Mouse (Mus musculus) intestine, postnatal 0 days (tissue): ENCODE measurements around the gene 3110082I17Rik. TPM values are rescaled to one million over a fixed set of nuclear protein-coding genes. Genes with fewer than 3 reads are reported as not detected.
A peak's percentile ranks its signal among the peaks of the same experiment; 100 is the strongest.

Experiments
- ATAC-seq: fragments of 200-750 bp; cut with Nextera tagmentation; 2 replicates; pipeline ENCODE4 v1.8.0; 2017; ENCODE audit warnings: mild to moderate bottlenecking, moderate TSS enrichment, moderate library complexity
- H3K27ac ChIP-seq: fragments of 300-500 bp; sonication (generic); 2 replicates; pipeline ENCODE4 v1.5.1; 2014; ENCODE audit warnings: mild to moderate bottlenecking, low read depth, low read length, moderate library complexity
- H3K27me3 ChIP-seq: fragments of 300-500 bp; sonication (generic); replicated peaks from 2 replicates; pipeline ENCODE4 v1.6.1; 2014; ENCODE audit warnings: low read length, mixed read lengths; ENCODE audit not compliant: control insufficient read depth, insufficient read depth
- H3K36me3 ChIP-seq: fragments of 300-500 bp; sonication (generic); 2 replicates; pipeline ENCODE4 v1.6.1; 2014; ENCODE audit warnings: mild to moderate bottlenecking, moderate library complexity; ENCODE audit not compliant: control insufficient read depth, insufficient read depth
- H3K4me1 ChIP-seq: fragments of 300-500 bp; sonication (generic); replicated peaks from 2 replicates; pipeline ENCODE4 v1.6.1; 2014; ENCODE audit warnings: antibody characterized with exemption, low read length, mixed read lengths; ENCODE audit not compliant: control insufficient read depth, insufficient read depth
- H3K4me2 ChIP-seq: fragments of 300-500 bp; sonication (generic); replicated peaks from 2 replicates; pipeline ENCODE4 v1.6.1; 2014; ENCODE audit warnings: low read depth, mild to moderate bottlenecking, moderate library complexity
- H3K4me3 ChIP-seq: fragments of 300-500 bp; sonication (generic); 2 replicates; pipeline ENCODE4 v1.5.1; 2014; ENCODE audit warnings: low read depth, low read length
- H3K9ac ChIP-seq: fragments of 300-500 bp; sonication (generic); 2 replicates; pipeline ENCODE4 v1.6.1; 2014; ENCODE audit warnings: mild to moderate bottlenecking, low read depth, low read length
- H3K9me3 ChIP-seq: fragments of 300-500 bp; sonication (generic); 2 replicates; pipeline ENCODE4 v1.6.1; 2016; ENCODE audit warnings: mixed run types; ENCODE audit not compliant: control insufficient read depth
- CTCF ChIP-seq: sonication (generic); IDR thresholded peaks from 2 replicates; pipeline ENCODE4 v1.5.1; 2016; ENCODE audit warnings: low read depth, mild to moderate bottlenecking, control low read depth, antibody characterized with exemption, moderate library complexity
- WGBS: fragments of 180-500 bp; shearing (Covaris S2); extraction: QIAGEN DNeasy Blood & Tissue Kit; methylation state at CpG from one replicate; pipeline ENCODE4 v1.1.7; 2014; 5-methylcytosine and 5-hydroxymethylcytosine counted together
- polyA plus RNA-seq: library from polyadenylated mRNA; unstranded; fragments of >200 nt; fragmentation: Nextera tagmentation; extraction: Ambion mirVana; gene quantifications from 2 replicates; pipeline ENCODE4 v1.2.1, GENCODE M21; 2015

Gene 3110082I17Rik
- polyA plus RNA-seq, 1 experiment from 2014 or later: 8.3 TPM

DNA sequence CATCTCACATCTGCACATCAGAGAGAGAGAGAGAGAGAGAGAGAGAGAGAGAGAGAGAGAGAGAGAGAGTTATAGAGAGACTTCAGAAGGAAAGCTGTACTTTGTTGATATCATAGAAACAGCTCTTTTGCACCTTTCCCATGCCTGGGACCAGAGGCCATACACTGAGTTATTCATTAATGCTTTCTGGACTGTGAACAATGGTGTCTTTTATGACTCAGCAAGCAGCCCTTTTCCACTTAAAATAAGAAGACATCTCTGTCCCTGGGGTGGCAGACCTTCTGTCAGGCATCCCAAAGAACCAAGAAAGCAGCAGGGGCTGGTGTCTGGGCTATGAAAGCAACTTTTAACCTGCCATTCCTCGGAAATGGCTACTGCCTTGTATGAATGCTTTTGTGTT, 113.1 kb downstream of the 3110082I17Rik start:
- no peak for TF ChIP-seq CTCF
- H3K9ac ChIP-seq: no peak overlapping the region
- H3K27ac ChIP-seq: peak overlapping the region; percentile 82
- H3K4me3 ChIP-seq: no peak overlapping the region
- H3K36me3 ChIP-seq: peaks cover 6% of the 10 kb centered on the region; the same call in 1 of the 2 replicates
- H3K27me3 ChIP-seq: no peaks in the 10 kb centered on the region
- H3K4me1 ChIP-seq: peaks cover 3% of the 10 kb centered on the region
- no peak for ATAC-seq
- WGBS: 26% methylated on average over 1 of the region's 1 CpGs
- H3K9me3 ChIP-seq: no peaks in the 10 kb centered on the region
- H3K4me2 ChIP-seq: peak overlapping the region; percentile 38

DNA sequence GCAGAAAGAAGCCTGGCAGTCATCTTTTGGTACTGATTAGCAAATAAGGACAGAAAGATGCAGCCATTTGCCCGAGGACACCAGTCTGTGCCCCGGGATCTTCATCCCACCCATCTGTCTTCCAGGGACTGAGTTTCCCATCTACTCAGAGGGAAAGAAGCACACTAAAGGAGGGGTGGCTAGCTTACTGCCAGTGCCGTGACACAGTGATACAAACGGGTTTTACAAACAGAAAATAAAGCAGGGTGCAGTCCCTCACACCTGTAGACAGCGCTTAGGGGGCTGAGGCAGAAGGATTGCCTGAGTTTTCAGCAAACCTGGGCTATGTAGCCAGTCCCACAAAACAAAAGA, 115.0 kb downstream of the 3110082I17Rik start:
- no peaks in the 10 kb centered on the region for H3K27me3 ChIP-seq
- H3K9me3 ChIP-seq: no peaks in the 10 kb centered on the region
- peak overlapping the region; percentile 51; the same call in 1 of the 2 replicates for H3K27ac ChIP-seq
- no peak for TF ChIP-seq CTCF
- ATAC-seq: no peak
- H3K4me2 ChIP-seq: peak overlapping the region; percentile 82
- peak overlapping the region; percentile 1; the same call in 1 of the 2 replicates for H3K4me3 ChIP-seq
- peak overlapping the region; percentile 12; the same call in 1 of the 2 replicates for H3K9ac ChIP-seq
- WGBS: 5% methylated on average over 5 of the region's 5 CpGs
- peaks cover 3% of the 10 kb centered on the region; the same call in 1 of the 2 replicates for H3K4me1 ChIP-seq
- peaks cover 22% of the 10 kb centered on the region for H3K36me3 ChIP-seq

DNA sequence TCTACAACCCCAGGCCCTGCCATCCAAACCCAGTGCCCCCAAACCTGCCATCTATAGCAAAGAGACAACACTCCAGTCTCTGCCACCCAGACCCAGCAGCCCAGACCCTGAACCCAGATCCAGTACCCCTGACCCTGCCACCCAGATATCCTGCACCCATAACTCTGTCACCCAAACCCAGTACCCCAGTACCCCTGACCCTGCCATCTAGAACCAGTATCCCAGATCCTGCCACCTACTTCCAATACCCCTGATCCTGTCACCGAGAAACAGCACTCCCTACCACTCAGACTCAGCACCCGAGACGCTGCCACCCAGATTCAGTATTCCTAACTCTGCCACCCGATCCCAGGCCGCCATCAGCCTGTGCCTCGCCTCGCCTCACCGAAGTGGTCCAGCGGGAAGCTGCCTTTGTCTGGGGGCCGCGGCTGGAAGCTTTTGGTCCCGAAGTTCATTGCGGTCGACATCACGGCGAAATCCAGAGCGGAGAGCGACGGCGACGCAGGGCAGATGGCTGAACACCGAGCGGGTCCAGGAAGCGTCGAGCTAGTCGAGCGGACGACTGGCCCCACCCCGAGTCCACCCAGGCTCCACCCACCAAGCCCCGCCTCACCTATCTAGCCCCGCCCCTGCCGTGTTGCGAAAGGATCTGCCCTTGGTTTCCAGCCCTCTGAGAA, 115.5 kb downstream of the 3110082I17Rik start:
- H3K9me3 ChIP-seq: no peaks in the 10 kb centered on the region
- peak; percentile 85 for ATAC-seq
- 0 out of 2 replicates have a peak, but pooled peaks have one; percentile 3 for TF ChIP-seq CTCF
- H3K4me3 ChIP-seq: peak overlapping the region; percentile 79
- no peaks in the 10 kb centered on the region for H3K27me3 ChIP-seq
- peaks cover 3% of the 10 kb centered on the region; the same call in 1 of the 2 replicates for H3K4me1 ChIP-seq
- peak overlapping the region; percentile 77 for H3K27ac ChIP-seq
- H3K36me3 ChIP-seq: peaks cover 27% of the 10 kb centered on the region
- H3K9ac ChIP-seq: peak overlapping the region; percentile 91
- peak overlapping the region; percentile 82 for H3K4me2 ChIP-seq
- WGBS: under 1% methylated on average over 33 of the region's 33 CpGs

DNA sequence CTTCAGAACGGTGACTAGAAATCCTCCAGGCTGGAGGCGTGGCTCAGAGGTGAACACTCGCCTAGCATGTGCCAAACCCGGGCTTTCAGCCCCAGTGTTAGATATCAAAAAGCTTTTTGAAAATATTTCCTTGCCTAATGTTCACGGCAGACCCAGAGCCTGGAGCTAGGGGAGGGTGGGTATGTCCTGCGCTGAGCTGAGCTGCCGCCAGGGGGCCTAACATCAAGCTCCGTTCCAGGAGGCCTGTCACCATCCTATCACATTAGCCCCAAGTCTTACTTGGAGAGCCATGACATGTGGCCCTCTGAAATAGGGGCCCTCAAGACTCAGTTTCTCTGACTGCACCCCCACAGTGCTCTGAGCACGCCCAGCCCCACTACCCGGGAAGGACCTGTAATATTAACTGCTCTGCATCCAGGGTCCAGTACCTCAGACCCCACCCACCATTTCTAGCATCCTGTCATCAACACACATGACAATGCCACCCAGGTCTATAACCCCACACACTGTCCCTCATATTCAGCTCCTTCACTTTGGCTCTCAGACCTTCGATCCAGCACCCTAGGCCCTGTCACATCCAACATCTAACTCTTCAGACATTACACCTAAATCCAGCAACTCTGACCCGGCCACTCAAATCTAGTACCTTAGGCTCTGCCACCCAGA, 116.2 kb downstream of the 3110082I17Rik start:
- Histone ChIP-seq H3K4me3 (peak overlapping the region; percentile 79), H3K4me1 (peaks cover 3% of the 10 kb centered on the region; the same call in 1 of the 2 replicates), H3K4me2 (peak overlapping the region; percentile 82), H3K9ac (peak overlapping the region; percentile 91), H3K27ac (peak overlapping the region; percentile 77; the same call in 1 of the 2 replicates), H3K27me3 (no peaks in the 10 kb centered on the region), H3K36me3 (peaks cover 34% of the 10 kb centered on the region), H3K9me3 (no peaks in the 10 kb centered on the region)
- peak; percentile 86 for TF ChIP-seq CTCF
- WGBS: 4% methylated on average over 12 of the region's 12 CpGs
- peak; percentile 59 for ATAC-seq

DNA sequence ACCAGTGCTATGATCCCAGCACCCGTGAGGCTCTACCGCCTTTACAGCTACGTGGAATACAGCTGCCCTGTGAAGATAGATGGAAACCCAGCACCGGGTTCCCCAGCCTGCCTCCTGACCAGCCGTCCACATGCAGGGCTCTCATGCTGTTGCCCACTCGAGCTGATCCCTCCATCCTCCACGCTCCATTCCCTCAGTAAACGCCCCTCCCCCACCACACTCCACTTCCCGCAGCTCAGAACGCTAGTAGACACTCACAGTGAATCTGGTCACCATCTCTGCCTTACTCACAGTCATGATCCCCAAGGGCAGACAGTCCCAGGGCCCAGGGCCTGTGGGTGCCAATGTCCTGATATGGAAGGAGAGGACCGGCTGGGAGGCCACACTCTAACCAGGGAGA, 121.4 kb downstream of the 3110082I17Rik start:
- Histone ChIP-seq H3K27ac (peak overlapping the region; percentile 73), H3K4me3 (no peak overlapping the region), H3K27me3 (no peaks in the 10 kb centered on the region), H3K9me3 (no peaks in the 10 kb centered on the region), H3K4me2 (no peak overlapping the region), H3K4me1 (no peaks in the 10 kb centered on the region; the same call in 1 of the 2 replicates), H3K36me3 (peaks cover 67% of the 10 kb centered on the region), H3K9ac (no peak overlapping the region)
- no peak for ATAC-seq
- no peak for TF ChIP-seq CTCF
- 72% methylated on average over 11 of the region's 11 CpGs for WGBS

DNA sequence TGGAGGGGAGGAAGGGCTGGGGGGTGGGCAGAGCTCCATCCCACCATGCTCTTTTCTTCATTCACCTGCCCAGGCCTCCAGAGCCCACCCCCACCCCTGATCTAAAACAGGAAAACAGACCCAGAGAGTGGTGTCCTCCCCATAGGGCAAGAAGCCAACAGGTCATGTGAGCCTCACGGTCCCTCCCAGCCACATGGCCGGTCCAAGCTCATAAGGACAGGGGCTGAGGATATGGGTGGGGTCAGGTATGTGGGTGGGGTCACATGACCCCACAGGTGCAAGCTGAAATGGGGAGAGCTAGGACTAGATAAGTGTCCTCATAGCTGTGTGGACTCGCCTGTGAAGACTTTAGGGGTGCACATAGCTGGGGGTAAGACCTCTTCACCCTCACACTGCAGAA, 121.9 kb downstream of the 3110082I17Rik start:
- 40% methylated on average over 3 of the region's 3 CpGs for WGBS
- TF ChIP-seq CTCF: no peak
- ATAC-seq: peak; percentile 32; the same call in 1 of the 2 replicates
- no peaks in the 10 kb centered on the region; the same call in 1 of the 2 replicates for H3K4me1 ChIP-seq
- peaks cover 67% of the 10 kb centered on the region for H3K36me3 ChIP-seq
- no peaks in the 10 kb centered on the region for H3K9me3 ChIP-seq
- no peak overlapping the region for H3K4me2 ChIP-seq
- no peaks in the 10 kb centered on the region for H3K27me3 ChIP-seq
- H3K4me3 ChIP-seq: no peak overlapping the region
- peak overlapping the region; percentile 73 for H3K27ac ChIP-seq
- no peak overlapping the region for H3K9ac ChIP-seq
